Mouse (Mus musculus) testis, adult 2 months (tissue): ENCODE measurements around the gene Dolpp1. TPM values are rescaled to one million over a fixed set of nuclear protein-coding genes. Genes with fewer than 3 reads are reported as not detected.

Source experiments
- H3K27ac ChIP-seq: fragments of 200-500 bp; 2 replicates; pipeline ENCODE4 v1.5.1; 2012; ENCODE audit warnings: low read depth, low read length; ENCODE audit not compliant: control insufficient read depth, insufficient read depth
- H3K27me3 ChIP-seq: fragments of 200-500 bp; 2 replicates; pipeline ENCODE4 v1.6.1; 2012; ENCODE audit warnings: mild to moderate bottlenecking, low read length, moderate library complexity; ENCODE audit not compliant: control insufficient read depth, insufficient read depth
- H3K36me3 ChIP-seq: fragments of 200-500 bp; 2 replicates; pipeline ENCODE4 v1.6.1; 2012; ENCODE audit warnings: mild to moderate bottlenecking, low read length; ENCODE audit not compliant: control insufficient read depth, insufficient read depth
- H3K4me1 ChIP-seq: fragments of 200-500 bp; 2 replicates; pipeline ENCODE4 v1.6.1; 2012; ENCODE audit warnings: low read length; ENCODE audit not compliant: control insufficient read depth, insufficient read depth
- H3K4me3 ChIP-seq: fragments of 200-500 bp; 2 replicates; pipeline ENCODE4 v1.5.1; 2012; ENCODE audit warnings: low read depth, mild to moderate bottlenecking, low read length, moderate library complexity, mixed read lengths; ENCODE audit not compliant: control insufficient read depth
- CTCF ChIP-seq: fragments of 200-500 bp; IDR thresholded peaks from 2 replicates; pipeline ENCODE4 v1.5.1; 2012; ENCODE audit warnings: low read depth, mild to moderate bottlenecking, inconsistent platforms, low read length, moderate library complexity; ENCODE audit not compliant: control insufficient read depth, insufficient read depth, insufficient replicate concordance
- POLR2A ChIP-seq: fragments of 200-500 bp; IDR thresholded peaks from 2 replicates; pipeline ENCODE4 v1.6.1; 2012; ENCODE audit warnings: low read depth, mild to moderate bottlenecking, inconsistent platforms, low read length, moderate library complexity; ENCODE audit not compliant: control insufficient read depth
- polyA plus RNA-seq: library from polyadenylated mRNA; depleted of rRNA; stranded (reverse); fragments of >200 nt; gene quantifications from 2 replicates; pipeline ENCODE4 v1.2.3, GENCODE M21; 2012

The Dolpp1 gene
- polyA plus RNA-seq, 1 experiment = 32.6 TPM

GRCm38 (mm10) chr2:30402351-30402826 is 10.3 kb downstream of the Dolpp1 start:
- Histone ChIP-seq H3K4me1 (no peaks in the 10 kb centered on the region), H3K27ac (no peak overlapping the region), H3K4me3 (no peak overlapping the region), H3K27me3 (no peaks in the 10 kb centered on the region), H3K36me3 (no peaks in the 10 kb centered on the region; the same call in 1 of the 2 replicates)
- TF ChIP-seq CTCF = no peak
- no peak for TF ChIP-seq POLR2A

- no peak overlapping the region for H3K4me3 ChIP-seq
- H3K27me3 ChIP-seq = no peaks in the 10 kb centered on the region
- TF ChIP-seq CTCF (no peak), POLR2A (no peak)
- H3K4me1 ChIP-seq = no peaks in the 10 kb centered on the region
- no peaks in the 10 kb centered on the region; the same call in 1 of the 2 replicates for H3K36me3 ChIP-seq
- H3K27ac ChIP-seq = no peak overlapping the region
These were observed 10.8 kb downstream of the Dolpp1 start for GRCm38 (mm10) chr2:30402843-30403242.

- no peak overlapping the region for H3K4me3 ChIP-seq
- H3K27me3 ChIP-seq = no peaks in the 10 kb centered on the region
- no peaks in the 10 kb centered on the region for H3K4me1 ChIP-seq
- no peak overlapping the region for H3K27ac ChIP-seq
- H3K36me3 ChIP-seq = peaks cover 3% of the 10 kb centered on the region
- TF ChIP-seq CTCF (peak; percentile 1; the same call in 1 of the 2 replicates), POLR2A (no peak)
These were observed 11.8 kb downstream of the Dolpp1 start for GRCm38 (mm10) chr2:30403870-30404269.

DNA sequence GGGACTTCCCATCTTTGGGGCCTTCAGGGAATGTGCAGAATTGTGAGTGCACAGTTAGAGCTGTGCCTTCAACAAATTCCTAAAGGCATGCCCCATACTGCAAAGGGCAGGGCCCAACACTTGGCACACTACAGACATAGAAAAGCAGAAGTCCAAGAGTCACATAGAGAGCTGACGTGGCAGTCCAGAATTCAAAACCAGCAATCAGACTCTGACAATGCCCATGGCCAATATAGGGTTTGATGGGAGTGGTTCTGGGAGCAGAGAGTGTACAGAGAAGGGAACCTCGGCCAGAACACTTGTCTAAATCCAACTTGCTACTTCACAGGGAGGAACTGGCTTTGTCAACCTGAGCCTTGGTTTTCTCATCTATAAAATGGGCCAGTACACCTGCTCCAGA is 15.2 kb downstream of the Dolpp1 start:
- TF ChIP-seq POLR2A (no peak), CTCF (no peak)
- no peak overlapping the region for H3K4me3 ChIP-seq
- H3K36me3 ChIP-seq = peaks cover 3% of the 10 kb centered on the region
- H3K27me3 ChIP-seq = no peaks in the 10 kb centered on the region
- H3K4me1 ChIP-seq = no peaks in the 10 kb centered on the region
- H3K27ac ChIP-seq = no peak overlapping the region

DNA sequence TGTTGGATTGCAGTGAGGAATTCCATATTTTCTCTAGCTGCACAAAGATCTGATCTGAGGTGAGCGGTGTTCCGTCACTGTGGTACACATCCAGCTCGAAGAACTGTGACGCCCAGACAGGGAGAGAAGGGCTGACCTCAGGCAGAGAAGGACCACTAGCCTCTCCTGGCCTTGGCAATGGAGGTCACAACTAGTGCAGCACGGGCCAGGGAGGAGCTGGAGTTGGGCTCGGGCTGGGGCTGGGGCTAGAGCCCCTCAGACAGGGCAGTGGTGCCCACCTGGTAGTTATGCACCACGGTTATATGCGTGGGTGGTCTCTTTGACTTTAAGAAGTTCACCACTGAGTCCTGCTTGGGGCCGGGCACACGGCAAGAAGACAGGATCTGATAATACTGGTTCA is 15.7 kb downstream of the Dolpp1 start:
- TF ChIP-seq CTCF = no peak
- TF ChIP-seq POLR2A = no peak
- Histone ChIP-seq H3K36me3 (peaks cover 3% of the 10 kb centered on the region), H3K4me3 (no peak overlapping the region)

GRCm38 (mm10) chr2:30408452-30409100 is 16.5 kb downstream of the Dolpp1 start:
- Histone ChIP-seq H3K4me3 (no peak overlapping the region), H3K27ac (no peak overlapping the region), H3K27me3 (no peaks in the 10 kb centered on the region), H3K36me3 (peaks cover 3% of the 10 kb centered on the region), H3K4me1 (peaks cover 1% of the 10 kb centered on the region; the same call in 1 of the 2 replicates)
- no peak for TF ChIP-seq POLR2A
- no peak for TF ChIP-seq CTCF

More for the DNA sequence above, 15.7 kb downstream of the Dolpp1 start:
- Histone ChIP-seq H3K4me1 (no peaks in the 10 kb centered on the region; the same call in 1 of the 2 replicates), H3K27ac (no peak overlapping the region), H3K27me3 (no peaks in the 10 kb centered on the region)

DNA sequence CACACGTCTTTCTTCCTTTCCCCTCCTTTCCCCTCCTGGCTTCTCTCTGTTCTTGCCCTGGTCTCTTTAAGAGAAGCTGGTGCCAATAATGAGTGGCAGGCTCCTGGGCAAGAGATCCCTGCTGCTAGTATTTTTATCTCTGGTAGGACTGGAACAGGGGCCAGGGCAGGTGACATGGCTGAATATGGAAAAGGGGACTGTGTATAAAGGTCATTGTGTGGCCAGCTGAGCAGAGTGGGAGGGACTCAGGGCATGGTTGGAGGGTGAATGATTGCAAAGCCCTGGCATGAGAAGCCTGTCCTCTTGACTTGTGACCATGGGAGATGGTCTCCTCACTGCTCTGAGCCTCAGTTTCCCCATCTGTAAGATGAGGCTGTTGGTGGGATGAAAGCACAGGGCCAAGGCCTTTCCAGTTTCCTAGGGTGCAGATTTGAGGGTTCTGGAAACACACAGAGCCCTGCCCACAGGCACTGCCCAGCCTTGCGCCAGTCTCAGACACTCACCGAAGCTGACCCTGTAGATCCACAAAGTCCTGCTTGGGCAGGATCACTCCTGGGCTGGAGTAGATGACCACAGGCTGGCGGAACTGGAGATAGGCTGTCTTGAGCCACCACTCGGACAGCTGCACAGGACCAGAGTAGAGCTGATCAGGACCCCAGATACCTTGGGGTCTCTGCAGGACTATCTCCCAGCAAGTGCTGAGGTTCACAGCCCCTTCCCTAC is 17.6 kb downstream of the Dolpp1 start:
- peaks cover 3% of the 10 kb centered on the region for H3K36me3 ChIP-seq

More for the DNA sequence above, 17.6 kb downstream of the Dolpp1 start:
- no peak overlapping the region for H3K4me3 ChIP-seq
- H3K4me1 ChIP-seq = peaks cover 9% of the 10 kb centered on the region
- TF ChIP-seq CTCF (no peak), POLR2A (no peak)
- H3K27me3 ChIP-seq = no peaks in the 10 kb centered on the region
- no peak overlapping the region for H3K27ac ChIP-seq
